Mouse (Mus musculus) liver, adult 2 months (tissue): Measurements from ENCODE around the gene Abcb7.

Source experiments
- CTCF ChIP-seq: fragments of 200-500 bp; IDR thresholded peaks from 2 replicates; pipeline ENCODE4 v1.5.1; 2011; ENCODE audit warnings: low read depth, low read length, control low read depth
- POLR2A ChIP-seq: fragments of 200-500 bp; IDR thresholded peaks from 2 replicates; pipeline ENCODE4 v1.6.1; 2011; ENCODE audit warnings: low read length, control low read depth; ENCODE audit not compliant: insufficient read depth; ENCODE audit errors: extremely low read depth

DNA sequence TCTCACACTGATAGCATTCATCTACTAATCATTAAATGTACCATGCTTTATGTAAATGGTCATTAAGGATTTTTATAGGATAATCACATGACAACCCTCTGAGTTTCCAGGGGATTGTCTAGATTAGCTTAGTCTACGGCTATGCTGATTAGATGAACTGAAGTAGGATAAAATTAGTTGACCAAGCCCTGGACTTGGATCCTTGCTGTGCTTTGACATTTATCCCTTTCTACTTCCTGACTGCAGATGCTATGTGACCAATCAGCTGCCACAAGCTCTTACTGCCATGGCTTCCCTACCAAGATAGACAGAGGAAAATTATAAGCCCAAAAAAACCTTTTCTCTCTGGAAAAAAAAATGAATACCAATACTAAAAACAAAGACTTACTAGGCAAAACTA is 57.8 kb downstream of the Abcb7 start:
- no peak for TF ChIP-seq CTCF
- no peak for TF ChIP-seq POLR2A
